In the genomic region with DNA sequence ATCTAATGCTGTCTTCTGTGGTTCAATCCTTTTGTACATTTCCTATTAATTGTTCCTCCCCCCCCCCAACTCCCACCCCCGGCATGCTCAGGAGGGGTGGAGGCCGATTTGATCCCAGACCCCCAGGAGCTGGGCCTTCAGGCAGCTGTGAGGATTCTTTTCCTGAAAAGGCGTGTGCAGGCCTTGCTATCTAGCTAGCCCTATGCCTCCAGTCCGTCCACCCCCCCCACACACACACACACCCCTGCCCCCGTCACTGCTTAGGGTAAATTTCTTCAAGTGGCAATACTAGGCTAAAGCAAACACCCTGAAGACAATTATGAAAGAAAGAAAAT, we compare ENCODE assay signal across 8 mouse cellular contexts. TPM values are rescaled to one million over a fixed set of nuclear protein-coding genes. Genes with fewer than 3 reads are reported as not detected.
A peak's percentile ranks its signal among the peaks of the same experiment; 100 is the strongest.
DNase-seq lines count a peak whose midpoint lies in the region; ATAC-seq lines count a peak whose summit lies in the region.

No protein-coding gene starts in this region.

- no peak for DNase-seq in heart, adult 11 months
- DNase-seq in embryonic facial prominence, embryonic 10.5 days (ENCODE audit: low spot score) = peak; percentile 47
- DNase-seq in intestine, embryonic 14.5 days (ENCODE audit: low spot score) = no peak
- no peak for DNase-seq in cerebellum, postnatal 14 days
- no peak for DNase-seq in adrenal gland, postnatal 36 days
- DNase-seq in thymus, postnatal 25 days = no peak

- no peaks in the 10 kb centered on the region for H3K27me3 ChIP-seq in heart, embryonic 16.5 days (ENCODE audit: control insufficient read depth, insufficient read depth, low read length)
- H3K27me3 ChIP-seq in embryonic facial prominence, embryonic 10.5 days (replicated peaks; ENCODE audit: low read depth, poor library complexity, severe bottlenecking) = no peaks in the 10 kb centered on the region
- H3K27me3 ChIP-seq in intestine, embryonic 14.5 days (replicated peaks; ENCODE audit: control insufficient read depth, insufficient read depth, low read length) = no peaks in the 10 kb centered on the region
- no peaks in the 10 kb centered on the region for H3K27me3 ChIP-seq in midbrain, embryonic 16.5 days (ENCODE audit: control insufficient read depth, insufficient read depth, low read depth, low read length)

- H3K36me3 ChIP-seq in heart, embryonic 16.5 days (ENCODE audit: control insufficient read depth, insufficient read depth) = no peaks in the 10 kb centered on the region
- H3K36me3 ChIP-seq in embryonic facial prominence, embryonic 10.5 days (replicated peaks) = no peaks in the 10 kb centered on the region
- no peaks in the 10 kb centered on the region for H3K36me3 ChIP-seq in intestine, embryonic 14.5 days (ENCODE audit: control insufficient read depth, insufficient read depth, low read length)
- no peaks in the 10 kb centered on the region for H3K36me3 ChIP-seq in midbrain, embryonic 16.5 days (ENCODE audit: control insufficient read depth, insufficient read depth, low read length)

- H3K4me3 ChIP-seq in heart, embryonic 16.5 days (ENCODE audit: low read length) = peak overlapping the region; percentile 75
- peak overlapping the region; percentile 70 for H3K4me3 ChIP-seq in embryonic facial prominence, embryonic 10.5 days
- peak overlapping the region; percentile 54 for H3K4me3 ChIP-seq in intestine, embryonic 14.5 days (ENCODE audit: low read depth, low read length)
- peak overlapping the region; percentile 50 for H3K4me3 ChIP-seq in midbrain, embryonic 16.5 days (ENCODE audit: low read depth, low read length)

- WGBS in heart, embryonic 16.5 days = 25% methylated on average over 5 of the region's 5 CpGs
- WGBS in embryonic facial prominence, embryonic 10.5 days = 7% methylated on average over 5 of the region's 5 CpGs
- 13% methylated on average over 5 of the region's 5 CpGs for WGBS in intestine, embryonic 14.5 days
- 8% methylated on average over 5 of the region's 5 CpGs for WGBS in midbrain, embryonic 16.5 days

- no peaks in the 10 kb centered on the region for H3K9me3 ChIP-seq in heart, embryonic 16.5 days (replicated peaks; ENCODE audit: control insufficient read depth, low read length)
- no peaks in the 10 kb centered on the region for H3K9me3 ChIP-seq in embryonic facial prominence, embryonic 10.5 days
- H3K9me3 ChIP-seq in intestine, embryonic 14.5 days (ENCODE audit: control insufficient read depth, low read length) = no peaks in the 10 kb centered on the region
- no peaks in the 10 kb centered on the region for H3K9me3 ChIP-seq in midbrain, embryonic 16.5 days (replicated peaks; ENCODE audit: control insufficient read depth, low read length, poor library complexity, severe bottlenecking)

- H3K9ac ChIP-seq in heart, embryonic 16.5 days (ENCODE audit: low read length) = peak overlapping the region; percentile 73
- H3K9ac ChIP-seq in intestine, embryonic 14.5 days (ENCODE audit: low read length) = peak overlapping the region; percentile 49
- H3K9ac ChIP-seq in midbrain, embryonic 16.5 days (ENCODE audit: low read depth, low read length) = peak overlapping the region; percentile 45

- ATAC-seq in heart, embryonic 16.5 days (replicated peaks; ENCODE audit: extremely low read depth, insufficient read depth, low FRiP score) = no peak
- ATAC-seq in intestine, embryonic 14.5 days (replicated peaks; ENCODE audit: low FRiP score, low TSS enrichment, low read depth) = peak; percentile 25; the same call in 1 of the 2 replicates
- ATAC-seq in midbrain, embryonic 16.5 days = peak; percentile 16; the same call in 1 of the 2 replicates

- H3K4me1 ChIP-seq in heart, embryonic 16.5 days (ENCODE audit: control insufficient read depth, insufficient read depth, low read length) = no peaks in the 10 kb centered on the region
- H3K4me1 ChIP-seq in embryonic facial prominence, embryonic 10.5 days = peaks cover 10% of the 10 kb centered on the region
- peaks cover 6% of the 10 kb centered on the region; the same call in 1 of the 2 replicates for H3K4me1 ChIP-seq in intestine, embryonic 14.5 days (replicated peaks; ENCODE audit: control insufficient read depth, insufficient read depth, low read length)
- peaks cover 4% of the 10 kb centered on the region; the same call in 1 of the 2 replicates for H3K4me1 ChIP-seq in midbrain, embryonic 16.5 days (ENCODE audit: control insufficient read depth, insufficient read depth, low read length)

- H3K4me2 ChIP-seq in heart, embryonic 16.5 days (ENCODE audit: low read depth, low read length) = peak overlapping the region; percentile 75
- peak overlapping the region; percentile 51 for H3K4me2 ChIP-seq in intestine, embryonic 14.5 days (ENCODE audit: low read length)
- H3K4me2 ChIP-seq in midbrain, embryonic 16.5 days (ENCODE audit: low read length) = peak overlapping the region; percentile 59

- H3K27ac ChIP-seq in heart, embryonic 16.5 days (ENCODE audit: low read length) = peak overlapping the region; percentile 80
- H3K27ac ChIP-seq in embryonic facial prominence, embryonic 10.5 days (replicated peaks) = peak overlapping the region; percentile 70
- peak overlapping the region; percentile 75; the same call in 1 of the 2 replicates for H3K27ac ChIP-seq in intestine, embryonic 14.5 days (ENCODE audit: low read depth)
- H3K27ac ChIP-seq in midbrain, embryonic 16.5 days (ENCODE audit: low read length) = peak overlapping the region; percentile 40; the same call in 1 of the 2 replicates

RNA-seq across cellular contexts. Expression of gene Mdm4, which starts 2.6 kb away (rescaled TPM):
- polyA plus RNA-seq in heart, embryonic 16.5 days (2015; fragmentation: Nextera tagmentation; extraction: Ambion mirVana) = 20.7 and 25.6 TPM in 2 replicates
- 37.7 and 41.4 TPM in 2 replicates for polyA plus RNA-seq in embryonic facial prominence, embryonic 10.5 days (2016; fragmentation: Nextera tagmentation; extraction: Ambion mirVana)
- 49.7 TPM in 2 replicates for polyA plus RNA-seq in intestine, embryonic 14.5 days (2014; fragmentation: Nextera tagmentation; extraction: Ambion mirVana)
- 35.4 and 40.8 TPM in 2 replicates for polyA plus RNA-seq in midbrain, embryonic 16.5 days (2015; fragmentation: Nextera tagmentation; extraction: Ambion mirVana)
- total RNA-seq in adrenal gland, postnatal 36 days (2021) = 10 to 100 TPM; 66.4 to 83.1 TPM

RNA-seq across cellular contexts. Expression of gene Pik3c2b, which starts 12.5 kb away (rescaled TPM):
- 9.5 and 10.1 TPM in 2 replicates for polyA plus RNA-seq in heart, embryonic 16.5 days (2015; fragmentation: Nextera tagmentation; extraction: Ambion mirVana)
- polyA plus RNA-seq in embryonic facial prominence, embryonic 10.5 days (2016; fragmentation: Nextera tagmentation; extraction: Ambion mirVana) = 8.6 and 10.5 TPM in 2 replicates
- polyA plus RNA-seq in intestine, embryonic 14.5 days (2014; fragmentation: Nextera tagmentation; extraction: Ambion mirVana) = 9.8 and 11.4 TPM in 2 replicates
- 12.3 and 14.0 TPM in 2 replicates for polyA plus RNA-seq in midbrain, embryonic 16.5 days (2015; fragmentation: Nextera tagmentation; extraction: Ambion mirVana)
- 1 to 10 TPM; 5.4 to 6.3 TPM for total RNA-seq in adrenal gland, postnatal 36 days (2021)
